Mouse (Mus musculus) embryonic facial prominence, embryonic 13.5 days (tissue): ENCODE measurements around the gene Ung. TPM values are rescaled to one million over a fixed set of nuclear protein-coding genes. Genes with fewer than 3 reads are reported as not detected.

Experiments
- ATAC-seq: fragments of 200-750 bp; cut with Nextera tagmentation; 2 replicates; pipeline ENCODE4 v1.8.0; 2017; ENCODE audit warnings: low read depth; ENCODE audit not compliant: insufficient number of reproducible peaks, insufficient read depth, low FRiP score, low TSS enrichment
- H3K27ac ChIP-seq: fragments of 300-500 bp; sonication (generic); 2 replicates; pipeline ENCODE4 v1.5.1; 2015; ENCODE audit warnings: moderate library complexity, mild to moderate bottlenecking, inconsistent platforms
- H3K27me3 ChIP-seq: fragments of 300-500 bp; sonication (generic); 2 replicates; pipeline ENCODE4 v1.6.1; 2015; ENCODE audit warnings: mild to moderate bottlenecking, inconsistent platforms
- H3K36me3 ChIP-seq: fragments of 300-500 bp; sonication (generic); 2 replicates; pipeline ENCODE4 v1.6.1; 2015; ENCODE audit warnings: mild to moderate bottlenecking, inconsistent platforms
- H3K4me1 ChIP-seq: fragments of 300-500 bp; sonication (generic); 2 replicates; pipeline ENCODE4 v1.6.1; 2015; ENCODE audit warnings: inconsistent platforms
- H3K4me2 ChIP-seq: fragments of 300-500 bp; sonication (generic); 2 replicates; pipeline ENCODE4 v1.6.1; 2015; ENCODE audit warnings: moderate library complexity, mild to moderate bottlenecking, inconsistent platforms
- H3K4me3 ChIP-seq: fragments of 300-500 bp; sonication (generic); 2 replicates; pipeline ENCODE4 v1.5.1; 2015; ENCODE audit warnings: mild to moderate bottlenecking, inconsistent platforms
- H3K9ac ChIP-seq: fragments of 300-500 bp; sonication (generic); 2 replicates; pipeline ENCODE4 v1.6.1; 2015; ENCODE audit warnings: mild to moderate bottlenecking, inconsistent platforms
- H3K9me3 ChIP-seq: fragments of 300-500 bp; sonication (generic); 2 replicates; pipeline ENCODE4 v1.6.1; 2016; ENCODE audit warnings: inconsistent platforms
- WGBS: fragments of 180-500 bp; shearing (Covaris S2); methylation state at CpG from one replicate; pipeline ENCODE4 v1.1.7; 2015; ENCODE audit warnings: mixed read lengths; 5-methylcytosine and 5-hydroxymethylcytosine counted together
- polyA plus RNA-seq: library from polyadenylated mRNA; unstranded; fragments of >200 nt; fragmentation: Nextera tagmentation; extraction: Ambion mirVana; gene quantifications from 2 replicates; pipeline ENCODE4 v1.2.1, GENCODE M21; 2015

Ung gene
- 43.6 and 48.2 TPM in 2 replicates for polyA plus RNA-seq

DNA sequence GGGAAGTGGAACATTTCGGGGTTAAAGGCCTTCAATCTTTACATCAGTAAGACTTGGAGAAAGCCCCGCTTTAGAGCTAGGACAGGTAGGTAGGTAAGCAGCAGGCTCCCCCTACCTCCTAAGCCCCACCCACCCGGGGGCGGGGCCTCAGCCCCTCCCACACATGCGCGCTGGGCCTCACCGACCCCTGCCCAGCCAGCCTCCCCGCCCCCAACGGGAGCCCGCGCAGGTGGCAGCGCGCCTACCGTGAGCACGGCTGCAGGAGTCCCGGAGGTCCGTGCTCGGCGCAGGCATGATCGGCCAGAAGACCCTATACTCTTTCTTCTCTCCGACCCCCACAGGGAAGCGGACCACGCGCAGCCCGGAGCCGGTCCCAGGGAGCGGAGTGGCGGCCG is at the start of gene Ung:
TSS of gene Ung (plus strand) at position 176 of the 395 bp plus-strand sequence.
- Histone ChIP-seq H3K4me3 (peak within 1 kb of the TSS; percentile 84), H3K4me2 (peak within 1 kb of the TSS; percentile 97), H3K9ac (peak within 1 kb of the TSS; percentile 77), H3K4me1 (peaks cover 43% of the 10 kb centered on the region), H3K27me3 (no peaks in the 10 kb centered on the region), H3K9me3 (no peaks in the 10 kb centered on the region), H3K27ac (peak within 1 kb of the TSS; percentile 74), H3K36me3 (peaks cover 17% of the 10 kb centered on the region; the same call in 1 of the 2 replicates)
- WGBS: 0% methylated on average over 26 of the region's 29 CpGs
- ATAC-seq: peak; percentile 27; the same call in 1 of the 2 replicates

DNA sequence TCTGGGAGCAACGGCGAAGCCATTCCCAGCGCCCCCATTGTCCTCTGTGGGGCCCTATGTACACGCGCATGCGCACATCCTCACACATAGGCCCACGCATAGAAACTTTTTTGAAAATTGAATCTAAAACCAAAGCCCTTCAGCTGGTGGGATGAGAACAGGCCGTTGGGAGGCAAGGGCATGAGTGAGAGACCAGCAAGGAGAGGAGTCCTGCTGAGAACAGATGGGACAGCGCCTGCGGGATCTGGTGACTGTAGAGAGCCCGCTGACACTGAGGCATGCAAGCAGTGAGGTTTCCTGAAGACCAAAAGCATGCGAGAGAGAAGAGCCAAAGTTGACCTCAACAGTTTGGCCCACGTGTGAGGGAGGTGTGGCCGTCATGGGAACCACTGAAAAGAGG is 44.7 kb upstream of the Ung start:
- Histone ChIP-seq H3K4me1 (no peaks in the 10 kb centered on the region), H3K36me3 (no peaks in the 10 kb centered on the region), H3K27ac (no peak overlapping the region), H3K9me3 (no peaks in the 10 kb centered on the region), H3K4me2 (no peak overlapping the region), H3K9ac (no peak overlapping the region), H3K4me3 (no peak overlapping the region), H3K27me3 (no peaks in the 10 kb centered on the region)
- no peak for ATAC-seq
- 82% methylated on average over 14 of the region's 14 CpGs for WGBS

DNA sequence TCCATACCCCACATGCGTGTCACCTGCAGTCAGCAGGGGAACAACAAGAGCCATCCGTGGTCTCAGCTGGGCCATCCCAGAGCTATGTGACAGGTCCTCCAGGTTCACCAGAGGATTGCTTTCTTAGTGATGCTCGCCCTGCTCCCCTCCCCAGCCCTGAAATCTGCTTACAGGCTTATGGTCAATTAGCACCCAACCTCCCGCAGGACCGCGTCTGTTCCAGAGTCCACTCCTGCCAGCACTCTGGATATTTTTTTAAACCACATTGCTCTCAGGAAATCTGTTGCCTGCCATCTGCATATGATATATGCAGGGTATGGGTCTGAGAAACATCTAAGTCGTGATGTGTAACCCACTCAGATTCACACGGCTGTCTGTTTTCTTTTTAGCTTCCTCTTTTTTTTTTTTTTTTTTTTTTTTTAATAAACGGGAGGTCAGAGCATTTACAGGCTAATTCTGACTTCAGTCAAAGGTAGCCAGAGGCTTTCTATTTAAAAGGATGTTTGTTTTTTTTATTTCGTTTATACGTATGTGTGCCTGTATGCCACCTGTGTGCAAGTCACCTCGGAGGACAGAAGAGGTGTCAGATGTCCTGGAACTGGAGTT is 42.2 kb upstream of the Ung start:
- no peak overlapping the region for H3K9ac ChIP-seq
- H3K9me3 ChIP-seq: no peaks in the 10 kb centered on the region
- 61% methylated on average over 12 of the region's 12 CpGs for WGBS
- H3K27me3 ChIP-seq: no peaks in the 10 kb centered on the region
- H3K4me2 ChIP-seq: no peak overlapping the region
- ATAC-seq: no peak
- H3K36me3 ChIP-seq: no peaks in the 10 kb centered on the region
- H3K27ac ChIP-seq: no peak overlapping the region
- H3K4me3 ChIP-seq: no peak overlapping the region
- peaks cover 6% of the 10 kb centered on the region; the same call in 1 of the 2 replicates for H3K4me1 ChIP-seq

DNA sequence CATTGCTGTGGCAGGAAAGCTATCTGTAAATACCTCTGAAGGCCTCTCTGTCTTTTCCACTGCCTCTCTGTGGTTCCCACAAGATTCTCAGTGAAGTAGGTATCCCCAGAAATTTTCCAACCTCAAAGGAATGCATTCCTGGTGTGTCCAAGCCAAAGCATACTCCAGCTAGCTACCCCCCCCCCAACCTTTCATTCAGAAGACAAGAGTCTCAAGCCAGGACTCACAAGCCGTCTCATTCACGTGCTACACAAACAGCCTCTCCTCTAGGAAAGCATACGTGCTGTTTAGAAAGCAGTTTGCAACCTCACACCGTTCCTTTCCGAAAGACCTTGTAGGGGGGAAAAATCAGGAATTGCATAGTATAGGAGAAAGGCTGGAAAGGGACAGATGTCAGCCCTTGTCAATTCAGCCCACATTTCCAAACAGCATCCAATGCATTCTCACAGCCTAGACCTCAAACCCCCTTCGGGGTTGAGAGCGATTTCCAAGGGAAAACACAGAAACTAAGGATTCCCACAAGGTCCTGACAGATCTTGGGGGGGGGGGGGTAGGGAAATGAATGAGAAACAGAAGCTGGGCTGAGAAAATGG is 39.7 kb upstream of the Ung start:
- ATAC-seq: no peak
- Histone ChIP-seq H3K27ac (no peak overlapping the region), H3K9ac (no peak overlapping the region), H3K9me3 (no peaks in the 10 kb centered on the region), H3K27me3 (no peaks in the 10 kb centered on the region), H3K4me2 (peak overlapping the region; percentile 62), H3K36me3 (no peaks in the 10 kb centered on the region), H3K4me3 (peak overlapping the region; percentile 33), H3K4me1 (peaks cover 6% of the 10 kb centered on the region; the same call in 1 of the 2 replicates)
- 15% methylated on average over 7 of the region's 7 CpGs for WGBS

DNA sequence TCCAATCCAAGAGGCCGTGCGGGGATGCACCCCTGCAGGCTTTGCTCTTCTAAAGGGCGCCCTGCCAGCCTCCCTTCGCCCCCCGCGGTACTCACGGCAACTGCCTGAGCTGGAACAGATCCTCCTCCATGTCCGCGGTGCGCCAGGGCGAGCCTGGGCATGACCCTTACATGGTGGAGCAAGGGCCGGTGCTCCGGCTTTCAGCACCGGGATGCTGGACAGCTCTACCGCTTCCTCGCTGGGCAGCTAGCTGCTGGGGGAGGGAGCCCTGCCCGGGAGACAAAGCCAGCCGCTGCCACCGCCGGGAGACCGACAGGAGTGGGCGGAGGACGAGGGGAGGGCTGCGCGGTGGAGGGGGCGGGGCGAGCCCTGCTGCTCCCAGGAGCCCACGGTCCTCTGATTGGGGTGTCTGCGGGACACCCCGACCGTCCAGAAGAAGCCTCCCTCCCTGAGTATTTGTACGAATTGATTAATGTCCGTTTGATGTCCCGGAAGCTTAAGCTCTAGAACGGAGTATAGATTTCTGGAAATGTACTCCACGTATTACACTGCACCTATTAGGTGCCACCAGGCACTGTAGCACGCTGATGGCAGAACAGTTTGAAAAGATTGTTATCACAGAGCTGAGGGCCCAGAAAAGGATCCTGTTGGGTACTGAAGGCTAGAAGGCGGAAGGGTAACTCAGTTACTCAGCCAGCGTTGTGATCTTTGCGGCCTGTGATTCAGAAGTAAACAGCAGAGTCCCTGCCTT is 39.0 kb upstream of the Ung start, which contains the start of gene Svop:
TSS of gene Svop (minus strand) at position 514 of the 751 bp plus-strand sequence.
- Histone ChIP-seq H3K36me3 (no peaks in the 10 kb centered on the region), H3K4me3 (peak within 1 kb of the TSS; percentile 33), H3K27me3 (no peaks in the 10 kb centered on the region), H3K4me1 (peaks cover 6% of the 10 kb centered on the region; the same call in 1 of the 2 replicates), H3K4me2 (peak within 1 kb of the TSS; percentile 62), H3K27ac (no peak within 1 kb of the TSS), H3K9ac (0 out of 2 replicates have a peak within 1 kb of the TSS, but pooled peaks have one; percentile 11), H3K9me3 (no peaks in the 10 kb centered on the region)
- 2% methylated on average over 40 of the region's 40 CpGs for WGBS
- ATAC-seq: 0 out of 2 replicates have a peak, but pooled peaks have one; percentile 10

DNA sequence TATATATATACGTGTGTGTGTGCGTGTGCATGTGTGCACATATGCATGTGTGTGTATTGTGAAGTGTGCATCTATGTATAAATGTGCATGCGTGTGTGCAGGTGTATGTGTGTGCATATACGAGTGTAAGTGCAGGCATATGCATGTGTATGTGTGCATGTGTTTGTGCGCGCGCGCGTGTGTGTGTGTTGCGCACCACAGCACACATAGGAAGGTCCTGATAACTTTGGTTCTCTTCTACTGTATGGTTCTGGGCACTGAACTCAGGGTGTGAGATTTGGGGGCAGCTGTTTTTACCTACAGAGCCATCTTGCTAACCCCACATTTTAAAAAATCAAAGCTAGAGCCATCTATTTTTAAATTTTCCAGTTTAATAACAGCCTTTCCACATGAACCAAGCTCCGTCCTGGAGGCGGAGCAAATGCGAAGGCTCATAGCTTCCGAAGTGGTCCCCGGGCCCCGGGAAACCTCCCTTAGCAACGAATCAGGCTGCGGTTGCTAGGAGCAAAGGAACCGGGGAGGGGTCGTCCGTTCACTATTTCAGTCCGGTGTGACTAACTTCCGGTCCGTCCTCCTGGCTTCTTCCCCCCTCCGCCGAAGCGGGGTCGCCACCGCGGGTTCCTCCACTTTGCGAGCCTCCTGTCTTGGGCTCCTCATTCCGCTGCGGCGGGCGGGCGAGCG is 30.3 kb upstream of the Ung start:
- Histone ChIP-seq H3K36me3 (peaks cover 26% of the 10 kb centered on the region), H3K9ac (peak overlapping the region; percentile 96), H3K4me2 (peak overlapping the region; percentile 97), H3K9me3 (no peaks in the 10 kb centered on the region), H3K4me1 (peaks cover 13% of the 10 kb centered on the region), H3K4me3 (peak overlapping the region; percentile 97), H3K27me3 (no peaks in the 10 kb centered on the region), H3K27ac (peak overlapping the region; percentile 18; the same call in 1 of the 2 replicates)
- peak; percentile 74 for ATAC-seq
- 8% methylated on average over 37 of the region's 37 CpGs for WGBS

DNA sequence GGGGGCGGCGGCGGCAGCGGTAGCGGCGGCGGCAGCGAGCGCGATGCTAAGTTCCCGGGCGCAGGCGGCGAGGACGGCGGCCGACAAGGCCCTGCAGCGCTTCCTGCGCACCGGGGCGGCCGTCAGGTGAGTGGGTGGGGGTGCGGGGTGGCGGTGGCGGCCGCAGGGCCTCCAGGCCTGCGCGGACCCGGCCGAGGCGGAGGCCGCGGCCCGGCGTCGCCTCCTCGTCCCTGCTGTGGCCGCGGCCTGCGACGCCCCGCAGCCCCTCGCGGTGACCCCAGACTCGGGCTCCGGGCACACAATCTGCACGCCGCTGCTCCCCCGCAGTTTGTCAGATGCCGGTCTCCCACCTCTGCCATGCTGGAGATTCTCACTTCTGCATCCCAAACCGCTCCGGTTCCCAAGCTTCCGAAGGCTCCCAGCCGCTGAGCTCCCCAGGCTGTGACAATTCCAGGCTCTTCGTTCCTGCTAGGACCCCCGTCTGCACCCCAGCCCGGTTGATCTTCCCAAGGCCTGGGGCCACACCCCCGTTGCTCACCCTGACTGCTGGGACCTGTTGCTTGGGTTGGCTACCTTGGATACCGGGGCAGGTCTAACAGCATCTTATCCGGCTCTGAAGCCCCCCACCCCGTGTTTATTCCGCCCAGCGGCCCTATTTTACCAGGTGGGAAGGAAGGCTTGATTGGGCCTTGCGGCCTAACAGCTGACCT is 29.6 kb upstream of the Ung start:
- Histone ChIP-seq H3K9me3 (no peaks in the 10 kb centered on the region), H3K27ac (peak overlapping the region; percentile 18; the same call in 1 of the 2 replicates), H3K4me2 (peak overlapping the region; percentile 97), H3K9ac (peak overlapping the region; percentile 96), H3K4me1 (peaks cover 13% of the 10 kb centered on the region), H3K36me3 (peaks cover 33% of the 10 kb centered on the region), H3K4me3 (peak overlapping the region; percentile 97), H3K27me3 (no peaks in the 10 kb centered on the region)
- 4% methylated on average over 50 of the region's 64 CpGs for WGBS
- ATAC-seq: no peak

DNA sequence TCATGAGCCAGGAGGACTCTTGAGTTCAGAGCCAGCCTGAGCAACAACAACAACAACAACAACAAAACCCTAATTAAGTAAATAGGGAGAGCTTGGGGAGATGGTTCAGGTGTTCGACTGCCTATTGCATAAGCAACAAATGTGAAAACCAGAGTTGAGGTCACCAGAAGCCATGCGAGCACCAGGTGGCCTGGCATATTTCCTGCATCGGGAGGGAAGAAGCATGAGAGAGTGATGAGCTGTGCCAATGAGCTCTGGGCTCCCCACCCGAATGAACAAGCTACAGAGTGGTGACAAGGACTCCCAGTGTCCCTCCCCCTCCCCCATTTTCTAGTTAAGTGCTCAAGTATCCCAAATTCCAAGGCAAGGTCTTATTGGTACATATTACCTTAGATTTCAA is 28.3 kb upstream of the Ung start:
- peaks cover 46% of the 10 kb centered on the region for H3K36me3 ChIP-seq
- no peak overlapping the region for H3K27ac ChIP-seq
- H3K9ac ChIP-seq: no peak overlapping the region
- WGBS: 84% methylated on average over 4 of the region's 4 CpGs
- no peak for ATAC-seq
- H3K4me3 ChIP-seq: no peak overlapping the region
- no peaks in the 10 kb centered on the region for H3K9me3 ChIP-seq
- peaks cover 13% of the 10 kb centered on the region for H3K4me1 ChIP-seq
- H3K27me3 ChIP-seq: no peaks in the 10 kb centered on the region
- no peak overlapping the region for H3K4me2 ChIP-seq

DNA sequence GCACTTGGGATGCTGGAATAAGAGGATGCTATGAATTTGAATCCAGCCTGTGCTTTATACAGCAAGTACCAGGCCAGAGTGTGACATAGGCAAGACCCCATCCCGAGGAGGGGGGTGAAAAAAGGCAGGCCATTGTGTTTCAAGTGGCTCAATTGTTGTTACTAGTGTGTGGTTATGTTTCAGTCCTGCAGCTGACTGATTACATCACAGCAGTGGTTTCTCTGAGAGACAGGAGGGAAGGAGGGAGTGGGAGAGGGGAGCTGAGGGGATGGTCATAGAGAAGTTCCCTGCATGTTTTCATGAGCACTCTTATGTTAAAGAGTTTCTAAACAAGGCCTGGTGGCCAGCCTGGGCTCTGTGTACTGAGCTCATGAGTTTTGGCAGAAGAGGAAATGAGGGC is 27.4 kb upstream of the Ung start:
- WGBS: 76% methylated on average over 1 of the region's 1 CpGs
- Histone ChIP-seq H3K4me1 (peaks cover 13% of the 10 kb centered on the region), H3K4me2 (no peak overlapping the region), H3K9me3 (no peaks in the 10 kb centered on the region), H3K9ac (no peak overlapping the region), H3K27me3 (no peaks in the 10 kb centered on the region), H3K4me3 (no peak overlapping the region), H3K36me3 (peaks cover 54% of the 10 kb centered on the region), H3K27ac (no peak overlapping the region)
- no peak for ATAC-seq

DNA sequence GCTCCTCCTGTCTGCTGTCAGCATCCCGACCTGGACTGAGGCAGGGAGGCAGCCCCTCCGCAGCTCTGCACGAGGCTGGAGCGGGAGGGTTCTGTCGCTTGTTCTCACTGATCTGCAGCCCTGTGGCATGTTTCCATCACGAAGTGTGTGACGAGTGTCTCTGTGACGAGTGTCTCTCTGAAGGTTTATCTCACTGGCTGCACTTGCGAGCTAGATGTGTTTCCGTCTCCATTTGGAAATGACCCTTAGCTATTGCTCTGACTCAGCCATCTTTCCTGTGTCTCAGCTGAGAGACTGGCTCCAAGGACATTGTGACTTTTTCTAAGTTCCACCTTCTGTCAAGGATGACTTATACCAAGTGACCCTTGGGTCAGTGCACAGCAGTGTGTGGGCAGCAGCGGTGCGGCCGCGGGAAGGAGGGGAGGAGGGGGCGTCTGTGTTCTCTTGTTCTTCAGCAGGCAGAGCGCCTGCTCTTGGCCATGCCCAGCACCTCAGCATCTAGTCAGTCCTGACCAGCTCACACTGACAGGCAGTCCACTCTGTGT is 23.7 kb upstream of the Ung start:
- H3K4me2 ChIP-seq: no peak overlapping the region
- no peak overlapping the region for H3K4me3 ChIP-seq
- no peaks in the 10 kb centered on the region for H3K9me3 ChIP-seq
- H3K27me3 ChIP-seq: no peaks in the 10 kb centered on the region
- peaks cover 2% of the 10 kb centered on the region for H3K4me1 ChIP-seq
- WGBS: 93% methylated on average over 13 of the region's 16 CpGs
- peaks cover 90% of the 10 kb centered on the region for H3K36me3 ChIP-seq
- H3K9ac ChIP-seq: no peak overlapping the region
- H3K27ac ChIP-seq: no peak overlapping the region
- ATAC-seq: no peak
